Mouse (Mus musculus) gastrocnemius, adult 2 months (tissue): ENCODE results near the gene Mxi1. TPM values are rescaled to one million over a fixed set of nuclear protein-coding genes. Genes with fewer than 3 reads are reported as not detected.

Experiments
- DNase-seq: peaks from one replicate; pipeline ENCODE4 v3.0.0; 2022
- H3K27ac ChIP-seq: fragments of 200-600 bp; 2 replicates; pipeline ENCODE4 v1.8.1; 2022; ENCODE audit warnings: mild to moderate bottlenecking
- H3K4me3 ChIP-seq: fragments of 200-600 bp; 2 replicates; pipeline ENCODE4 v1.8.1; 2022; ENCODE audit warnings: mild to moderate bottlenecking, moderate library complexity
- CTCF ChIP-seq: fragments of 200-600 bp; IDR thresholded peaks from 2 replicates; pipeline ENCODE4 v1.8.1; 2022; ENCODE audit warnings: antibody characterized with exemption, mild to moderate bottlenecking, moderate library complexity
- intact Hi-C: fragments of 180-260 bp; cut with DNase I; formaldehyde crosslinking; loops from one replicate; pipeline ENCODE4 v1.15.1; 2025
- total RNA-seq, 2 experiments: library from RNA; stranded (reverse); gene quantifications; 2 replicates each; pipeline ENCODE4 v1.2.3; 2021

Gene Mxi1
- total RNA-seq, 2 experiments from 2014 or later, result 38.1 to 53.6 TPM

- DNase-seq, result no peak
Measured at GRCm38 (mm10) chr19:53335241-53335640, 24.9 kb downstream of the Mxi1 start.

GRCm38 (mm10) chr19:53340423-53340822, 30.1 kb downstream of the Mxi1 start:
- no peak overlapping the region for H3K27ac ChIP-seq
- no peak overlapping the region for H3K4me3 ChIP-seq
- intact Hi-C loops, result no loop called here
- TF ChIP-seq CTCF, result no peak
- DNase-seq, result no peak

More at GRCm38 (mm10) chr19:53335241-53335640, 24.9 kb downstream of the Mxi1 start:
- Histone ChIP-seq H3K4me3 (no peak overlapping the region), H3K27ac (no peak overlapping the region)
- intact Hi-C loops, result no loop called here
- no peak for TF ChIP-seq CTCF

GRCm38 (mm10) chr19:53343174-53343881, 33.0 kb downstream of the Mxi1 start:
- no peak for TF ChIP-seq CTCF
- H3K27ac ChIP-seq, result no peak overlapping the region
- intact Hi-C loops, result no loop called here

GRCm38 (mm10) chr19:53344062-53344461, 33.7 kb downstream of the Mxi1 start:
- Histone ChIP-seq H3K27ac (no peak overlapping the region), H3K4me3 (no peak overlapping the region)
- intact Hi-C loops, result no loop called here
- no peak for DNase-seq
- no peak for TF ChIP-seq CTCF

More at GRCm38 (mm10) chr19:53343174-53343881, 33.0 kb downstream of the Mxi1 start:
- no peak overlapping the region for H3K4me3 ChIP-seq
- no peak for DNase-seq

GRCm38 (mm10) chr19:53345766-53346165, 35.4 kb downstream of the Mxi1 start:
- TF ChIP-seq CTCF, result no peak
- peak overlapping the region; percentile 62 for H3K27ac ChIP-seq
- intact Hi-C loops, result no loop called here
- peak overlapping the region; percentile 32 for H3K4me3 ChIP-seq
- peak; percentile 53 for DNase-seq

GRCm38 (mm10) chr19:53353864-53354263, 43.5 kb downstream of the Mxi1 start:
- intact Hi-C loops, result no loop called here
- H3K4me3 ChIP-seq, result no peak overlapping the region
- TF ChIP-seq CTCF, result no peak
- no peak for DNase-seq
- peak overlapping the region; percentile 63 for H3K27ac ChIP-seq

- no peak for TF ChIP-seq CTCF
- peak overlapping the region; percentile 63; the same call in 1 of the 2 replicates for H3K27ac ChIP-seq
- no peak for DNase-seq
- intact Hi-C loops, result no loop called here
- no peak overlapping the region for H3K4me3 ChIP-seq
Measured at GRCm38 (mm10) chr19:53354271-53355000, 44.1 kb downstream of the Mxi1 start.

GRCm38 (mm10) chr19:53355065-53355464, 44.7 kb downstream of the Mxi1 start:
- TF ChIP-seq CTCF, result no peak
- DNase-seq, result no peak
- Histone ChIP-seq H3K27ac (no peak overlapping the region), H3K4me3 (no peak overlapping the region)
- intact Hi-C loops, result no loop called here

GRCm38 (mm10) chr19:53359160-53360033, 49.1 kb downstream of the Mxi1 start:
- H3K4me3 ChIP-seq, result peak overlapping the region; percentile 69
- peak; percentile 79 for DNase-seq
- TF ChIP-seq CTCF, result no peak
- H3K27ac ChIP-seq, result peak overlapping the region; percentile 75
- intact Hi-C loops, result loop anchor here (5.0 kb wide), 1 partner anchor 47 kb away; the partner anchor contains the start of gene Mxi1

- peak overlapping the region; percentile 69 for H3K4me3 ChIP-seq
- no peak for DNase-seq
- H3K27ac ChIP-seq, result peak overlapping the region; percentile 75
- intact Hi-C loops, result loop anchor here (5.0 kb wide), 1 partner anchor 48 kb away; the partner anchor contains the start of gene Mxi1
- TF ChIP-seq CTCF, result no peak
Measured at GRCm38 (mm10) chr19:53360265-53360958, 50.1 kb downstream of the Mxi1 start.

- TF ChIP-seq CTCF, result peak; percentile 46; the same call in 1 of the 2 replicates
- intact Hi-C loops, result loop anchor here (5.0 kb wide), 1 partner anchor 51 kb away; the partner anchor contains the start of gene Mxi1
- no peak for DNase-seq
- H3K27ac ChIP-seq, result no peak overlapping the region
- H3K4me3 ChIP-seq, result no peak overlapping the region
Measured at GRCm38 (mm10) chr19:53362967-53363366, 52.6 kb downstream of the Mxi1 start.
